Mouse (Mus musculus) ES-Bruce4 (cell line): ENCODE results near the gene Dclre1c.

Experiments used
- CTCF ChIP-seq: IDR thresholded peaks from one replicate; pipeline ENCODE4 v1.8.1; 2011; ENCODE audit warnings: low read depth, low read length
- POLR2A ChIP-seq: IDR thresholded peaks from one replicate; pipeline ENCODE4 v1.8.1; 2011; ENCODE audit warnings: low read length; ENCODE audit not compliant: insufficient read depth

GRCm38 (mm10) chr2:3407756-3408155 lies 16.2 kb upstream of the Dclre1c start:
- TF ChIP-seq POLR2A (no peak), CTCF (no peak)
